Mouse (Mus musculus) thymus, postnatal 25 days (tissue): Measurements from ENCODE around the gene Zfp740.

Source experiments
- DNase-seq: peaks from one replicate; pipeline ENCODE4 v3.0.0; 2022

Zfp740 gene

DNA sequence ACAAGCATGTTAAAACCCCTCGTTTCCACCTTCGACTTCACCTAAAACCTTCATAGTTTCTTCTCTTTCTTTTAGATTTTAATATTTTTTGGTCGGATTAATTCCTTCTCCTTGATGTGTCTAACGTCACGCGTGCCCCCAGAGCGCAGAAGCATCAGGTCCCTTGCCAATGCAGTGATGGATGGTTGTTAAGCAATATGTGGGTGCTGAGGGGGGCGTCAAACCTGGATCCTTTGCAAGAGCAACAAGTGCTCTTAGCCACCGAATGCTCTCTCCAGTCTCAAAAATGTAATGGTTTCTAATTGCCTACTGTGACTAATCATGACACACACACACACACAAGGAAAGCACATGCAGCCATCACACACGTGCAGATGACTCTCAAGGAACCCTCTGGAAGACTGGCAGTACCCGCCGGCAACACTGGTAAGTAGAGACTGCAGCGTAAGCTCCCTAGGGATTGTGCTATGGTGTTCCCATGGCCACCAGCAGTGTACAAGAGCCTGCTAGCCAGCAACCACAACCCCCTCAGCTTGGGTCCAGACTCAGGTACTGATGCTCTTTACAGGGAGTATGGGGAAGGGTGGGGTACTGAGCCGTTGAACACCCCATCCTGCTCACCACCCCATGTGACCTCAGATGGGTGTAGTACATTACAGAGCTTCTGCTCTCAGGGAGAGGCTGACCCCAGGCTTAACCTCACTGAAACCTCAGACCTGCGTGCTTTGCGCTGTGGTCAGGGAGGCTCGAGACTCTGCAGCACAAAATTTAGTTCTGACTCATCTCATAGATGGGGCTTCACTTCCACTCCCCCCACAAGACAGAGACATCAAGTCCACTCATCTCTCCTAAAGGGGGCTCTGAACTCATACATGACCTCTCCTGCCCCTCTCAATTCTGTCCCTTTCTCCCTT, 27.6 kb downstream of the Zfp740 start:
- no peak for DNase-seq

DNA sequence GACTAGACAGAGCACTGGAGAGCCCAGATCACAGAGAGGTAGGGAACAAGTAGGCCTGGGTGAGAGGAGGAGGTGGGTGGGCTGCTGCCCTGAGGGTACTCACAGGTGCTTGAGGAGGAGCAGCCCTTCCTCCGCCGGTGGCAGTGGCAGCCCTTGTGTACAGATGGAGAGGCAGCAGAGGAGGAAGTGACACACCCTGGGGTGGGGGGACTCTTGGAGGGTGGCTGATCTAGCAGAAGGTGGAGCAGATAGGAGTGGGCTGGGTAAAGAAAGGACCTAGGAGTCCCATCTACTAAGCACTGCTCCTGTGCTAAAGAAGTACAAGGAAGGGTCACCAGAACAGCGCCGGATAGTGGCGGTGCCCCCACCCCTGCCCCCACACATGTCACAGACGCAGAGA, 28.7 kb downstream of the Zfp740 start, which contains the start of gene Itgb7:
Gene Itgb7, minus strand, starts transcription at position 197 of the 400 bp plus-strand sequence.
- DNase-seq: peak; percentile 81

DNA sequence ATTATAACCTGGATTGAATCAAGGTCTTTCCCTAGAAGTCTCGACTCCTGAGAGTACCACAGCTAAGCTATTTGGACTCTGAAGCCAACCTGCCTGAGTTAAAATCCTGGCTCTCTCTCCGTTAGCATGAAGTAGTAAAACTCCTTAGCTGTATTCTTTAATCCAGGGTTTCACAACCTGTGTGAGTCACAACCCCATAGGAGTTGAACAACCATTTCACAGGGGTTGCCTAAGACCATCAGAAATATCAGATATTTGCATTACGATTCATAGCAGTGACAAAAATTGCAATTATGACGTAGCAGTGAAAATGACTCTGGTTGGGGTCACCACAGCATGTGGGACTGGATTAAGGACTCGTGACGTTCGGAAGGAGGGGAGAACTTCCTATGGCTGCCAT, 29.7 kb downstream of the Zfp740 start:
- DNase-seq: no peak

DNA sequence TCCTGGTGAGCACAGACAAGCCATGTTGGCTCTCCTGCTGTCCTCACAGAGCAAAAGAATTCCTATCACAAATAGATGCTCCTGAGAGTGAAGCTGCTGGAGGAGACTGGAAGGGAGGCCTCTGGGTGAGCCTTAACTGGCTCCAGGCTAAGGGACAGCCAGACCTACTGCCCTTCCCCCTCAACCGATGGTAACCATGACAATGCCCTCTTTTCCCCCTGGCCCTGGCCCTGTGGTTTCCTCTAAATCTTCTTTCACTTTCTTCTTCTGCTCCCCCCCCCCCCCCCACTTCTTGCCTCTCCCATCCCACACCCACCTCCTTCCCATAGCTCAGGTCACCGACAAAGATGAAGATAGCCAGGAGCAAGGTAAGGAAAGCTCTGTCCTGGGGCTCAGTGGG, 30.8 kb downstream of the Zfp740 start:
- peak; percentile 49 for DNase-seq

DNA sequence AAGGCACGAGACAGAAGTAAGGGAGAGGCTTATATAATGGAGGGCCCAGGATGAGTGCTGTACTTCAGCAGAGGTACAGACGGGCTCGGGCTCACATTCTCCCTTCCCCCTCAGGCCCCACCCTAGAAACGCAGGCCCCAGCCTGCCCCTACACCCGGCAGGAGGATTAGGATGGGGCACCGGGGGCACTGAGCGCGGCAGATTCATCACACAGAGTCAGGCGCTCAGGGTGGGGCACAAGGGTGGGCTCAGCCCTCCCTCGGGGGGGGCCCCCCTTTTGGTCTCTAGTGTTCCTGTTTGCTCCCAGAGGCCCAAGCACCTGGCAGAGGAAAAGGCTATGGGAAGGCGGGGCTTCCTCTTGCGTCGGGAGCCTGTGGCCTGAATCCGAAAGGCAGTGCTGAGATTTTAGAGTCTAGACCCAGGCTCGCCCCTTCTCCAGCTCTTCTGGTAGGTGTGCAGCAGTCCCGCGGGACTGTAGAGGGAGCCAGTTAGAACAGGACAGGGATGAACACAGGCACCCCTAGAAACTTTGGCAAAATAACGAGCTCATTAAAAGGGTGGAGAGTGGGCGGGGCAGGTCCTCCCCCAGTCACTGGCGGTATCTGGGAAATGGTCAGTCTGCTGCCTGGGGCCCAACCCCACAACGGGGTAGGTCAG, 32.5 kb downstream of the Zfp740 start:
- DNase-seq: peak; percentile 32

DNA sequence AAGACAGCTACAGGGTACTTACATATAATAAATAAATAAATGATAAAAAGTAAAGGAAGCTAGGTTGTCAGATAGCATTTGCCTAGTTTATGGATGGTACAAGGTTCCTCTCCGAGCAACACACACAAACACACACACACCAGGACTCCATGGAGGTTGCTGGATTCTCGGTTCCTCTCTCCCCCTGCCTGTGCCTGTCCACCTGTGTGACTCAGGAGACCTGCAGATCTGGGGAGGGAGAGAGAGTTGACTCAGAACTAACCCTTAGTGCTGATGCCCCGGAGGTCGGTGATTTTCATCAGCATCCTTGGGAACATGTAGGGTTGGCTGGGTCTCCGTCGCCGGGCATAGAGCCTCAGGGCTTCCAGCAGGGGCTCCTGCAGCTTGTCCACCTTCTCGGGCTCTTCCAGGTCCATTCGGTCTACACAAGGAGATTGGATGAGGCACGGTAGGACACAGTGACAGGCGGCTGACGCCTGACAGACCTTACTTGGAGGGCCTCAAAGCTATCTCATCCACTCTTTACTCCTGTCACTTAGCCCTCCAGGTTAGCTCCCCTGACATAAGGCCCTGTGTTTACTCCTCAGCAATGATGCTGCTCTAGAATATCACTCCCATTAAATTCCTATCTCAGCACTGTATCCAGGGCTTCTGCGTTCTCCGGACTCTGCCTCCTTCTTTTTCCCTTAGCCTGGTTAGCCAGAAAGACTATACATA, 35.7 kb downstream of the Zfp740 start:
- no peak for DNase-seq

DNA sequence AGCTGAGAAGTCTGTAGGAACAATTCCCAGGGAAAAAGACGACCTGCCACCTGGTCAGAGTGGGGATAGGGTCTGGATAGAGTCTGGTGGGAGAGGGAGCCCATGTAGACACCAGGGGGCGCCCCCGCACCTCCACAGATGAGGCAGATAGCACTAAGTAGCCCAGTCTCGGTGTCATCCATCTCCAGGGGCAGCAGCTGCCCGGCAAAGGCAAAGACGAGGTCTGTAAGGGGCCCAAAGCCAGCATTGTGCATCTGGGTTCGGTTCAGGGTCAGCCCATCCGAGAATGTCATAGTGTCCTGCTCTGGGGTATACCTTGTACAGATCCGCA, 36.2 kb downstream of the Zfp740 start:
- DNase-seq: peak; percentile 82

DNA sequence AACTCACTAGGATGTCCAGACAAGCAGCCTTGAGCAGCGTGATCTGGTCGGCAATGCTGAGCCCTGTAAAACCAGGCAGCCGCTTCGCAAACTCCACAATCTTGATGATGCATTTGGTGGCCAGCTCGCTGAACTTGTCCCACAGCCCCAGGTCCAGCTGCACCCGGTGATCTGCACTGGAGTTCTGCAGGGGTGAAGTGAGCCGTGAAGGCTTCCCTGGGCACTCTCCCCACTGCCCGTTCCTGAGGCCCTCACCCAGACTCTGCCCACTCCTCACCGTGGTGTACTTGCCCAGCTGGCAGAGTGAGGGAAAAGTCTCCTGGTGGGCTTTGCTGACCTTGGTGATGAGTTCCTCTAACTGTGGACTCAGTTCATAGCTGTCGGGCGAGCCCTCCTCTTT, 36.8 kb downstream of the Zfp740 start:
- no peak for DNase-seq

DNA sequence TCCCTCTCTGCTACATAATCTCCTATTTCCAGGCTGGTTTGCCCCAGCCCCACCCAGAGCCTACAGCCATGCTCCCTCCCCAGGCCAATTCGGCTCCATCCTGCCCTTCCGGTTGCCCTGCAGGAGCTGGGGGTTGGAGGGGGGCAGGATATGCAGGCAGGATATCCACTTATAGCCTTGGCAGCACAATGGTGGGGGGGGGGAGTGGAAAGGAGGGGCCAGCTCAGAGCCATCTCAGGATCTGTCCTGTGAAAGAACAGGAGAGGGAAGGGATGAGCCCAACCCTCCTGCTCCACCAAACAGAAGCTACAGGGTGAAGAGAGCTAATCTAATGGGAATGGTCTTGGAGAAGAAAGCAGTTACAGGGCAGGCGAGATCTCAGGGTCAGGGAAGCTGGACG, 37.6 kb downstream of the Zfp740 start:
- DNase-seq: no peak

DNA sequence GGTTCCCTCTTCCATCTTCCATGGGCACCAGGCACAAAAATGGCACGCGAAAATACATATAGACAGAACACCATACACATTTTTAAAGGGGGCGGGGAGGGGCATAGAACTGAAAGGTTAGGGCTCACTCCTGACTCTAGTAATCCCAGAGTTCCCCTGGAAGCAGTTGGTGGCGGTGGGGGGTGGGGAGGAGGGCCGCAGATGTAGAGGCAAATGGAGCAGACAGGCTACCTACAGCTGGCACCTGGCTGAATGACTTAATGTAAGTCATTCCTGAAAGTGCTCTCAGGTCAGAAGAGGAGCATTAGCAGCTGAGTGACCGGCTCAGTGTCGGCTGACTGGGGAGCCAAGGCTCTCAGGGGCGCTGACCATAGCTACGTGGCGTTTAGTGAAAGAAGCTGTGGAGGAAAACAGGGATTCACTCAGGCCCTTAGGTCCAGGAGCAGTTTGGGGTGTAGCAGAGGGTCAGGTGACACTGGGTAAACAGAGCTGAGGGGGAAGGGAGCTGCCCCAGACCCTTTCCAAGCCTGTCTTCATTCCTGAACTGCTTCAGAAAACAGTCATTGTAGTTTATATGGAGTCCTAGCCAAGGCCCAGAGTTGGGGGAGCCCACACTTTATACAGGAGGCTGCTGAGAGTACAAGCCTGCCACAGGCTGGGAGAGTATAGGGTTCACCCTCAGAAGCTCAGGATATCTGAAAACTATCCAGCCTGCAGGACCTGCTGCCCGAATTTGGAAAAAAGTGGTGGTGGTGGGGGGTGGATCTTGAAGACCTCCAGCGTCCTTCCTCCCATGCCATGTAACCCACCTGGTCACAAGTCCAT, 39.6 kb downstream of the Zfp740 start:
- no peak for DNase-seq

DNA sequence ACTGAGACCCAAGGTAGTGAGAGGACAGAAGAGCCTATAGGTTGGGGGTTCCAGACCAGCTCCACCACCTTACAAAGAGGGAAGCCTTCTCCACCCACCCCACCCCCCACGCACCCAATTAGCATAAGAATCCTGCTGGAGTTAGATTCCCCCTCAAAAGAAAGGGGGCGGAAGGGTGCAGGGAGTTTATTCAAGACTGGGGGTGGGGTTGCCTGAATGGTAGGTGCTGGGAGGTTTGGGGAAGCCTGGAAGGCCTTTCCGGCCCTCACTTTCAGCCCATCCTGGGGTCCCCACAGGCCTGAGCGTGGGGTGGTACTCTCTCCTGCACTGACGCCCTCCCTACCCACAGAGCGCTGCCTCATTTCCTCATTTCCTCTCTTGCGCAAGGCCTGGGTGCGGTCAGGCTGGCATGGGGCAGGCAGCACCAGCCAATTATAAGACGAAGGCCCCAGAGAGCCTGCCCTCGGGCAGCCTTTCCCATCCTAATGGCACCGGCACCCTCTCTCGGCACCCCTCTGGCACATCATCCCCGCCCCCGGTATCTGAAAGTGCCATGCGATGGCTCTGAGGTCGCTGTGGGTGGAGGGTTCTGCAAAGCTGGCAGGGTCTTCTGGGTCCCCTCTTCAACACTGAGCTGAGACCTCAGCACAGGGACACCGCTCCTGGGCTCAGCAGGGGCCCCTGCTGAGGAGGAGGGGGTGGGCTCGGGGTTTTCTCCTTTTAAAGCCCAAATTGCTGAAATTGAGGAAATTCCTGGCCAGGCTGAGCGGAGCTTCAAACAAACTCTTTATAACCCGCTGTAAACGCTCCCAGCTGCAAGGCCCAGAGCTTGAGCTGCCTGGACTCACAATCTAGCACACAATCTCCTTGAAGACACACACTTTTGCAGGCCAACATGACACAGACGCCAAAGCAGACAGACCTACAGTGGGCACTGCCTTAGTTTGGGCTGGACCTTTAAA, 40.5 kb downstream of the Zfp740 start:
- no peak for DNase-seq

DNA sequence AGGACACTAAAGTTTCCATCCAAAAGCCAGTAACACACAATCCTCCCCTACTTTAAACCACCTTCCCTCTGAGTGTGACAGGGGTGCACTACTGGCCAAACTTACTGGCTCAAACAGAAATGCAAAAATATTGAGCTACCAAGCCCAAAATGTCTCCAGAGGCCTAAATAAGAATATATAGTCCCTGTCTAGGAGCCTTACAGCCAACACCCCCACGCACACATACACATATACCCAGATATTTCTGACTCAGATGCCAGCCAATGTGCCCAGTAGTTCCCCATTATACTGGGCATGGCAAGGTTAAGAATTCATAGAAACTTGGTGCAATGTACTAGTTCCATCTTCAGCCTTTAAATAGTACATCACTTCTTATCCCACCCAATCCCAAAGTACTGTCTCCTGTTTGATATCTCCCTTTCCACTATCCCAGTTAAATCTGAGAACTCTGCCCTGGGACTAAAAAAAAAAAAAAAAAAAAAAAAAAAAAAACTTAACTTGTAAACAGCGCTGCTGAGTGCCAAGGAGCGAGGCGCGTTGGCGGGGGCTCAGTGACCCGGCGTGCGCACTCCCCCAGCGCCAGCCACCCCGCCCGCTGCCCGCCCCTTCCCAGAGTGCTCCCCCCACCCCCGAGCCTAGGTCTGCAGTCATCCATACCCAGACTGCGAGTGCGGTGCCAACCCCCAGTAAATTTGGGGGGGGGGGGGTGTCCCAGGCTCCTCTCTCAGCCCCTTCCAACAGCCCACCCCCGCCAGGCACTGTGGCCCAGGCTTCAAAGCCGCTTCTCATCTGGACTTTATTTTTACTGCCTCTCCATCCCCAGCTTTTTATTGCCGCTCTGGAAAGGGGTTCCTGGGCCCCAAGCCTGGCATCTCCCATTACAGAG, 41.5 kb downstream of the Zfp740 start:
- no peak for DNase-seq

DNA sequence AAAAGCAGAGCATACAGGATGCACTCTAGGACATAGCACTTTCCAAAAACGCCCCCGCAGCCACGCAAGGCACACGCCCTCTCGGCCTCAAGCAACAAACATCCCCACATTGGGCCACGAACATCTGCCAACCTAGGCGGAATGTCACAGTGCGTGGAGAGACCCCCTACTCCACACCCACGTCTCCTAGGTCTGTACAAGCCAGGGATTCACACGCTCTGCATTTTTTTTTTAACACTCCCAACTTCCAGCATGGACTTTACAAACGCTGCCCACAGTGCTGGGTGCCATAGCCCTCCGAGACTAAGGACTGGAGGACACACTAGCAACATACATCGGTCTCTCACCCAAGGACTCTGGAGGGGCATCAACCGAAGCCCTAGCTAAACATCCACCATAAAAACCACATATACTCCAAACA, 42.4 kb downstream of the Zfp740 start:
- no peak for DNase-seq

DNA sequence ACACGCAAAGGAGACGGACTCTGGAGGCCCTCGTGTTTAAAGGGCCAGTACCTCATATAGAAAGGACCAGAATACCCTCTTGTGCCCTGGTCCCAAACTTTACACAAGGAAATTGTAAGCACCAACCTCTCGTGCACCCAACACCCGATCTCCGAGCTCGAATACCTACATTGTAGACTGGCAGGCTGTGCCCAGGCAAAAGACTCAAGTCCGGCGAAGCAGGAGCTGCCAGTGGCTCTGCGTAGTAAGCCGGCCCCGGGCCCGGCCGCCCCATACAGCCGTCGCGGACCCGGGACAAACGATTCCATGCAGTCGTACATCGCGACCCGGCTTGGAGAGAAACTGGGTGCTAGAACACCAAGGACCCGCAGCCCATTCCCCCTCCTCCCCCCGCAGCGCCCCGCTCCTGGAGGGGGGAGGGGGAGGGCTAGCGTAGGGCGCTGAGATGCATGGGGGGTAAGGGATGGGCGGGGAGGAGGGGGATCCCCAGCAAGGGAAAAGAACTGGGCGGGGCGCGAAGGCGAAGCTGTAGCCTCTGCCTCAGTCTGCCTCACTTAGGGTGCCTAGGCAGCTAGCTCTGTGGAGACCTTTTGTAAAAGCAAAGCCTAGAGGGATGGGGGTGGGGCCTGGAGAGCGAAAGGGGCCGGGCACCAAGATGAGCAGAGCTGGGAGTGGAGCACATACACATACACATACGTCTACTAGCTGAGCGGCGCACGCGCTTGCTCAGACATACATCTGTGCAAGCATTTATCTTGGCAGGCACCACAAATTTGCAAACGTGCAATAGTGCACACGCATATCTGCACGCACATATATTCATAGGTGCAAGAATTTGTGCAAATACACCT, 43.1 kb downstream of the Zfp740 start:
- peak; percentile 66 for DNase-seq

DNA sequence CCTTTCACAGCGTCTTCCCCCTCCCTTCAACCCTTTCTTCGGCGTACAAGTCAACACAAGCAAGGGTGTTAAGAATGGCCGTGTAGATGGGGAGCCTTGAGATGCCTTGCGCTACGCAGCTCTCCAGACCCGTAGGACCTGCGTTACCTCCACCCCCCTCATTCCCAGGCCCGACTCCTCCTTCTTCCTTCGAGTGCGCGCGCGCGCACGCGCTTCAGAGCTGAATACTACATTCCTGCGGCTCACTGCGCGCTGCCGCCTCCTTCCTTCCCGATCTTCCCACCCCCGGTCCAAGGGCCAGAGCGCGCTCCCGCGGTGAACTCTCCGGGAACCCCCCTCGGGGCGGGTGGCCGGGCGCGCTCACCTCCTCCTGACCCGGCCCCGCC, 43.8 kb downstream of the Zfp740 start:
- DNase-seq: peak; percentile 71

DNA sequence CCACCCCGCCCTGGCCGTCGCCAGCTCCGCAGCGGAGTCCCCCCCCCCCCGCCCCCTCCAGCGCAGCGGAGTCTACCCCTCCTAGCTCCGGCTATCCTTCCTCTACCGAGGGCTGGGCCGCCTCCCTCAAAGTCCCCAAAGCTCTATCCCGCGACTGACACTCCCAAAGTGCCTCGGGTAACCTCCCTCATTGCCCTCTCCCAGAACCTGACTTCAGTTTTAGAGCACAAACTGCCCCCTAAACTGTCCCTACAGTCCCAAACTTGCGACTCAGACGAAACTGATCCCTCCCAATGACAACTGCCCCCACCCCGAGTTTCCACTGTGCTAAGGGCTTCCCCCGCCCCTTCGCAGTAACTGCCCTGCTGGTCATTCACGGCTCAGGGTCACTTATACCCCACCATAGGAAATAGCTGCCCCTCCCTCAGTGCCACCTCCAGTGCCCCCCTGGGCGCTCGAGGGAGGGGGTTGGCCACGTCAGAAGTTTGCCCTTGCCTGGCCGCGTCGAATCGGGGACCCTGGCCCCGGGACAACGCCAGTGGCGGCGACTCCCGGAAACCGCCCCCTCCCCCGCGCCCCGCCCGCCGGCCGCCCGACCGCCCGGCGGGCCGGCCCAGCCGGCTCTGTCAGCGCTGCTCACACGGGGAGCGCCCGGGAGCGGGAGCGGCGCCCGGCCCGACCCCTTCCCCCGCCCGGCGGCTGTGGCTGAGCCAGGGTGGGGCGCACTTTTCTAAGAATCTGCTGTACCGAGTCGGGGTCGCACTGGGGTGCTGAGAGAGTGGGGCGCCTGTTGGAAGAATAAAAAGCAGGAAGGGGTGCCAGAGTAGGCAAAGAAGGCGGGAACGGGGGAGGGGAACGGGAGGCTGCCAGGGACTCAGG, 44.4 kb downstream of the Zfp740 start:
- DNase-seq: peak; percentile 48

DNA sequence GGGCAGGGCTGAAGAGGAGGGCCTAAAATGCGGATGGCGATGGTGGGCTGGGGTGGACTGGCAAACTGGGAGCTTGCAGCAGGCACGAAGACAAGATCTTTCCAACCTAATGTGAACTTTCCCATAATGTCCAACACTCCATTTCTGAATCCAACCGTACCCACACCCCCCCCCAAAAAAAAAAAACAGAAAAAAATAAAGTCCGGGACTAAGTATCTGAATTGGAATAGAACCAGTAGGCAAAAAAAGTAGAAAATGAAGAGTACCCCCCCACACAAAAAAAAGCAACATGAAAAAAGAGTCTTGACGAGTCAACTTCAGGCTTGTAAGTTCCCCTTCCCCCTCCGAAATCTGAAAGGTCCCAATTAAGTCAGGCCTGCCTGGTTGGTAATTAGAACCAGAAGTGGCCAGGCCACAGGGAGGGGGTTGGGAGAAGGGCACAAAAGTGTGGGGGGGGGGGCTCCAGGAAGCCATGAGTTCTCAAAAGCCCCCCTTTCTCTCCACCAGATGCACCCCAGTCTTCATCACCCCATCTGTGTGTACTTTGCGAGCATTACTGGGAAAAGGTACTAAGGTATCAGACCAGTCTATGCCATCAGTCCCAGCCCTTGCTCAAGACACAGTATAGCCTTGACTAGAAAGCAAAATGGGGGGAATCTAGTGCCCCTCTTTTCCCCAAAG, 45.2 kb downstream of the Zfp740 start:
- no peak for DNase-seq

DNA sequence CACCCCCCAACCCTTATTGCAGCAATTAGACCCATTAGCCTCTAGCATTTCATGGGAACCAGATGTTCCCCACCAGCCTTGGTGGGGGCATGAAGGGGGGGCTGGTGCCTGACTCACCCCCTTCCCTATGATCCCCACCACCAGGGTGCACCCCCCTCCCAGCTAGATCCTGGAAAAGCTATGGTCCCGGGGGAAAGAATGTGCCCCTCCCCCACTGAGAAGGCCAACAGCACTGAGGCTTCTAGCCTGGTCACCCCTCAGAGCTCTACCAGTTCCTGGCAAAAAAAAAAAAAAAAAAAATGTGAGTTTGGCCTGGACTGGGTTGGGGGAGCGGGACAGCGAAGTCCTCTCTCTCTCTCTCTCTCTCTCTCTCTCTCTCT, 45.8 kb downstream of the Zfp740 start:
- DNase-seq: no peak
